9 mouse cellular contexts compared by ENCODE assay signal in genomic region chr1:132312703-132313102, GRCm38 (mm10). TPM values are rescaled to one million over a fixed set of nuclear protein-coding genes. Genes with fewer than 3 reads are reported as not detected.
DNase-seq lines count a peak whose midpoint lies in the region; ATAC-seq lines count a peak whose summit lies in the region.
"Had no signal": no experiment of that assay in that cellular context is flagged by ENCODE, and none has a peak within 500 bp of the region (broad histone marks: within the 10 kb centered on the region; RNA-seq: fewer than 3 reads in every experiment).

No protein-coding gene starts in this region.

- 60% methylated on average over 3 of the region's 3 CpGs for WGBS in hindbrain, embryonic 11.5 days
- 55% methylated on average over 3 of the region's 3 CpGs for WGBS in hindbrain, embryonic 16.5 days
- WGBS in heart, embryonic 10.5 days = 55% methylated on average over 3 of the region's 3 CpGs

- H3K9ac ChIP-seq in hindbrain, embryonic 11.5 days (ENCODE audit: low read depth, low read length) = no peak overlapping the region
- H3K9ac ChIP-seq in hindbrain, embryonic 16.5 days (ENCODE audit: low read depth, low read length) = no peak overlapping the region
- H3K9ac ChIP-seq: liver, embryonic 15.5 days had no signal

- peaks cover 2% of the 10 kb centered on the region; the same call in 1 of the 2 replicates for H3K27me3 ChIP-seq in hindbrain, embryonic 11.5 days (ENCODE audit: control insufficient read depth, insufficient read depth, low read length)
- no peaks in the 10 kb centered on the region for H3K27me3 ChIP-seq in hindbrain, embryonic 16.5 days (replicated peaks; ENCODE audit: control insufficient read depth, insufficient read depth, low read length)
- peaks cover 48% of the 10 kb centered on the region for H3K27me3 ChIP-seq in heart, embryonic 10.5 days (ENCODE audit: insufficient read depth, poor library complexity, severe bottlenecking)

- DNase-seq in hindbrain, embryonic 11.5 days (ENCODE audit: low spot score) = peak; percentile 83
- peak; percentile 19 to 50 for DNase-seq in CD8-positive naive resting alpha-beta T cell, adult 2 months (ENCODE audit: low read depth in 2 of 2, low spot score in 2 of 2)
- DNase-seq in cerebellum, adult 9-10 months = peak; percentile 73
- DNase-seq in heart, embryonic 10.5 days (ENCODE audit: low spot score) = no peak
- peak; percentile 15 to 75 for DNase-seq in layer of hippocampus, adult 18-20 months (ENCODE audit: low spot score in 2 of 2)
- peak; percentile 40 for DNase-seq in thymus, postnatal 14 days

- no peaks in the 10 kb centered on the region for H3K36me3 ChIP-seq in hindbrain, embryonic 11.5 days (ENCODE audit: control insufficient read depth, insufficient read depth, low read length)
- H3K36me3 ChIP-seq in hindbrain, embryonic 16.5 days (ENCODE audit: control insufficient read depth, insufficient read depth, low read length) = no peaks in the 10 kb centered on the region
- H3K36me3 ChIP-seq in heart, embryonic 10.5 days = no peaks in the 10 kb centered on the region
- H3K36me3 ChIP-seq: liver, embryonic 15.5 days had no signal

- 0 out of 2 replicates have a peak, but pooled peaks have one; percentile 17 for ATAC-seq in hindbrain, embryonic 11.5 days (ENCODE audit: low FRiP score)
- ATAC-seq in hindbrain, embryonic 16.5 days = no peak
- ATAC-seq in megakaryocyte-erythroid progenitor cell, adult 5-6 weeks (replicated peaks; ENCODE audit: low FRiP score, low TSS enrichment, poor library complexity, severe bottlenecking) = peak; percentile 58

- H3K4me2 ChIP-seq in hindbrain, embryonic 11.5 days (replicated peaks; ENCODE audit: low read depth, low read length) = no peak overlapping the region
- no peak overlapping the region for H3K4me2 ChIP-seq in hindbrain, embryonic 16.5 days (ENCODE audit: low read length)
- H3K4me2 ChIP-seq: liver, embryonic 15.5 days had no signal

- H3K4me3 ChIP-seq in hindbrain, embryonic 11.5 days (ENCODE audit: low read depth, low read length) = no peak overlapping the region
- no peak overlapping the region for H3K4me3 ChIP-seq in hindbrain, embryonic 16.5 days (ENCODE audit: low read length)
- H3K4me3 ChIP-seq in heart, embryonic 10.5 days = no peak overlapping the region
- H3K4me3 ChIP-seq: liver, embryonic 15.5 days had no signal

- no peaks in the 10 kb centered on the region for H3K9me3 ChIP-seq in hindbrain, embryonic 11.5 days (ENCODE audit: control insufficient read depth, low read length)
- no peaks in the 10 kb centered on the region for H3K9me3 ChIP-seq in hindbrain, embryonic 16.5 days (ENCODE audit: control insufficient read depth, low read length)
- H3K9me3 ChIP-seq in heart, embryonic 10.5 days = no peaks in the 10 kb centered on the region
- H3K9me3 ChIP-seq: liver, embryonic 15.5 days had no signal

- H3K27ac ChIP-seq in hindbrain, embryonic 11.5 days (ENCODE audit: low read depth, low read length) = no peak overlapping the region
- H3K27ac ChIP-seq in hindbrain, embryonic 16.5 days (ENCODE audit: low read depth, low read length) = no peak overlapping the region
- H3K27ac ChIP-seq in heart, embryonic 10.5 days = peak overlapping the region; percentile 49; the same call in 1 of the 2 replicates
- H3K27ac ChIP-seq: liver, embryonic 15.5 days had no signal

- 0 out of 2 replicates have a peak, but pooled peaks cover 2% of the 10 kb centered on the region for H3K4me1 ChIP-seq in hindbrain, embryonic 11.5 days (replicated peaks; ENCODE audit: control insufficient read depth, insufficient read depth, low read length)
- H3K4me1 ChIP-seq in hindbrain, embryonic 16.5 days (ENCODE audit: control insufficient read depth, insufficient read depth, low read depth, low read length) = peaks cover 16% of the 10 kb centered on the region
- H3K4me1 ChIP-seq in heart, embryonic 10.5 days = peaks cover 46% of the 10 kb centered on the region

RNA-seq across cellular contexts. Expression of gene Nuak2, which starts 3.2 kb away (rescaled TPM):
- polyA plus RNA-seq in hindbrain, embryonic 11.5 days (2014; fragmentation: Nextera tagmentation; extraction: Ambion mirVana) = 33.1 and 39.3 TPM in 2 replicates
- 11.1 and 12.8 TPM in 2 replicates for polyA plus RNA-seq in hindbrain, embryonic 16.5 days (2015; fragmentation: Nextera tagmentation; extraction: Ambion mirVana)
- polyA plus RNA-seq in heart, embryonic 10.5 days (2016; fragmentation: Nextera tagmentation; extraction: Ambion mirVana) = 3.0 and 3.4 TPM in 2 replicates
- total RNA-seq in layer of hippocampus, adult 18-20 months (2021) = 1 to 10 TPM; 1.6 to 1.9 TPM
- total RNA-seq in megakaryocyte-erythroid progenitor cell, adult 5-6 weeks (2014; fragmentation: Nextera tagmentation) = 3.7 and 4.9 TPM in 2 replicates
- total RNA-seq in megakaryocyte-erythroid progenitor cell, adult 5-6 weeks (2017) = 0.70 and 4.4 TPM in 2 replicates

RNA-seq across cellular contexts. Expression of gene Klhdc8a, which starts 14.3 kb away (rescaled TPM):
- polyA plus RNA-seq in hindbrain, embryonic 11.5 days (2014; fragmentation: Nextera tagmentation; extraction: Ambion mirVana) = 2.9 and 3.0 TPM in 2 replicates
- 8.3 and 10.0 TPM in 2 replicates for polyA plus RNA-seq in hindbrain, embryonic 16.5 days (2015; fragmentation: Nextera tagmentation; extraction: Ambion mirVana)
- polyA plus RNA-seq in heart, embryonic 10.5 days (2016; fragmentation: Nextera tagmentation; extraction: Ambion mirVana) = 0.26 and 0.60 TPM in 2 replicates
- 1 to 10 TPM; 4.3 to 5.3 TPM for total RNA-seq in layer of hippocampus, adult 18-20 months (2021)
- total RNA-seq in megakaryocyte-erythroid progenitor cell, adult 5-6 weeks (2014; fragmentation: Nextera tagmentation) = not detected in 2 replicates
- total RNA-seq in megakaryocyte-erythroid progenitor cell, adult 5-6 weeks (2017) = not detected in 2 replicates
